Mouse (Mus musculus): ENCODE measurements around the gene Srbd1. TPM values are rescaled to one million over a fixed set of nuclear protein-coding genes. Genes with fewer than 3 reads are reported as not detected.

Gene Srbd1
- polyA plus RNA-seq, 1 experiment from 2014 or later = 17.7 TPM

DNA sequence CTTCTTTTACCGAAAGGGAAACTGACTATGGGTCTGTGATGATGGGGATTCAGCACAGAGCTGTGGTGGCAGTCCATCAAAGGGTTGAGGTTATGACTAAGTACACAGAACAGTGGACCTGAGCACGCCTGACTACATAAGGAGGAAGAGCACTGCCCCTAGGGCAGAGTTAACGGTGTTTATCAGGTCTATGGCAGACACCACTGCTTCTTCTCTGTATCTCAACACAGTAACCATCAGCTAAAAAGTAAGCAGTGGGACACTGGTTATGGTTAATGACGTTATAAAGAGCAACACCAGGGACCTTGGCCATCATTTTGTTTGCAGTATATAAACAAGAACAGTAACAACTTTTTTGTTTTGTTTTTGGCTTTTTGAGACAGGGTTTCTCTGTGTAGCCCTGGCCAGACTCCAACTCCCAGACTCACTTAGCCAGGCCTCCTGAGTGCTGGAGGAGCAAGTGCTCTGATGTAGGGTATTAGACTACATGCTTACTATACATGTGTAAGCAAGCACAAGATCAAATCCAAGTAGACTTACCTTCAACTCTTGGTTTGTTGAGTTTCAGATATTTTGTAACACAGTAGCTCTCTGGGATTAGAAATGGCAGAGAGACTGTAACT, 117.3 kb downstream of the Srbd1 start:
- no peak for ATAC-seq
- WGBS = 92% methylated on average over 4 of the region's 4 CpGs

DNA sequence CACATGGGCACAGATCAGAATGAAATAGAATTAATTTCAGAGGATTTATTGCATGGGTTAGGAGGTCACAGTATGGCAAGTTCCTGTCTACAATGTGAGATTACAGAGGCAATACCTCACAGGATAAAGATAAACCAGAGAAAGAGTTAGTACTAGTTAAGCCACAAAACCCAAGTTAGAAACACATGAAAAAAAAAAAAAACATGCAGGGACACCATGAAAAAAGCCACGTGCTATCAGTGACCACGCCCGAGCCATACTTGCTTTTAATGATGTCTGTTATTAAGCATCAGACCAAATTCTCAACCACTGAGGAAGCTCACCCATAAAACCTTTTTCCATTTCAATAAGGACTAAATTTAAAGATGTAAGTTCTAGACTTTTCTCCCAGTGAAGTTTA, 120.4 kb downstream of the Srbd1 start:
- Histone ChIP-seq H3K36me3 (no peaks in the 10 kb centered on the region), H3K4me2 (replicated peaks) (no peak overlapping the region), H3K27ac (no peak overlapping the region), H3K9me3 (peaks cover 4% of the 10 kb centered on the region), H3K27me3 (no peaks in the 10 kb centered on the region), H3K4me3 (replicated peaks) (no peak overlapping the region), H3K4me1 (replicated peaks) (no peaks in the 10 kb centered on the region), H3K9ac (replicated peaks) (no peak overlapping the region)
- ATAC-seq = no peak
- 92% methylated on average over 3 of the region's 3 CpGs for WGBS

More for the DNA sequence above, 117.3 kb downstream of the Srbd1 start:
- no peak overlapping the region for H3K4me2 ChIP-seq (replicated peaks)
- H3K27ac ChIP-seq = no peak overlapping the region
- H3K9me3 ChIP-seq = no peaks in the 10 kb centered on the region
- no peaks in the 10 kb centered on the region for H3K4me1 ChIP-seq (replicated peaks)
- no peak overlapping the region for H3K9ac ChIP-seq (replicated peaks)
- no peak overlapping the region for H3K4me3 ChIP-seq (replicated peaks)
- H3K36me3 ChIP-seq = no peaks in the 10 kb centered on the region
- H3K27me3 ChIP-seq = no peaks in the 10 kb centered on the region

DNA sequence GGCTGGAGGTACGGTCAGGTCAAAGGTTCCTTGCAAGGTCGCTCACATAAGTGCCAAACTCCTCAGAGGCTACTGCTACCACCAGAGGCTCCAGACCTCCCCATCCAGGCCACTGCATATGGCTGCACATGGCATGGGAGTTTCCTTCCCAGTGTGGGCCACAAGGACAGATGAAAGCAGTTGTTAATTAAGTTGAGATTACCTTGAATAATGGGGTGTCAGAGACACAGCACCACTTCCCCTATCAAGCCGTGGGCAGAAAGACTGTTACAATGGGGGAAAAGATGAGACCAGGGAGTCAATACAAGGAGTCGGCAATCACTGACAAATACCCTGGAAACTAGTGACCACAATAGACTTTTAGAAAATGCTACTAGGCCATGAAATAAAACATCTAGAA, 122.6 kb downstream of the Srbd1 start:
- Histone ChIP-seq H3K4me2 (replicated peaks) (no peak overlapping the region), H3K9me3 (peaks cover 17% of the 10 kb centered on the region), H3K27ac (no peak overlapping the region), H3K4me3 (replicated peaks) (no peak overlapping the region), H3K36me3 (no peaks in the 10 kb centered on the region), H3K27me3 (no peaks in the 10 kb centered on the region), H3K9ac (replicated peaks) (no peak overlapping the region), H3K4me1 (replicated peaks) (no peaks in the 10 kb centered on the region)
- ATAC-seq = no peak
- WGBS = 59% methylated on average over 4 of the region's 4 CpGs

DNA sequence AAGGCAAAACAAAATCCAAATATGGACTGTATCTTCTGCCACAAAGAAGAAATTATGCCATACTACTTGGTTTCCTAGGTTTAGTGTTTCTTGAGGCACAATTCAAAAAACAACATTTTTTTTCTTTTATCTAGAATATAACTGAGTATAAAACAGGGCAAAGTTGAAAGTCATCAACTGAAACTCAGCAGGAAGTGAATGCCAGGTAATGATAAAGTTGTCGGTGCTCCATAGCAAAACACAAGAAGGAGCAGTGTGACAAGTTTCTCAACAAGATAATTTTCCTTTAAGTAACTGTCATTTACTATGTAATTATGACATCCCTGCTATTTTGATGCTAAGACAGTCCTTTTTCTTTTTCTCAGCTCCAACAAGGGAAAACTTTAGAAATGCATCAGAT, 123.2 kb downstream of the Srbd1 start:
- no peak overlapping the region for H3K4me3 ChIP-seq (replicated peaks)
- H3K27me3 ChIP-seq = no peaks in the 10 kb centered on the region
- peaks cover 17% of the 10 kb centered on the region for H3K9me3 ChIP-seq
- 83% methylated on average over 1 of the region's 1 CpGs for WGBS
- H3K36me3 ChIP-seq = no peaks in the 10 kb centered on the region
- H3K4me1 ChIP-seq (replicated peaks) = no peaks in the 10 kb centered on the region
- no peak overlapping the region for H3K27ac ChIP-seq
- ATAC-seq = no peak
- no peak overlapping the region for H3K9ac ChIP-seq (replicated peaks)
- H3K4me2 ChIP-seq (replicated peaks) = no peak overlapping the region

DNA sequence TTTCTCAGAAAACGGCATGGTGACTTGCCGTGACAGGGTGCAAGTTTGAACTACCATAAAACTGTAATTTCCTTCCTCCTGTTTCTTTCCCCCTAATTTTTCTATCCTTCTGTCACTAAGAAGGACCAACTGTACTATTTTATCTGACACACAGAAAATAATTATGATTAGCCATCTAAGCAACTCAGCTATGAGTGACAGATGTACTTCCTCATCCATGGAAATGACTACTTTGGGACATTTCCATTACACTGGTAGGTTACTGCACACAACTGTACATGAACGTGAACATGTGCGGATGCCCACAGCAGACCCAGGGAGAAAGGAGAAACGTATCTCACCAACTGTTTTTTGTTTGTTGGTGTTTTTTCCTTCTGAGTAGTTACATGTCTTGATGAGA, 123.7 kb downstream of the Srbd1 start:
- Histone ChIP-seq H3K9me3 (peaks cover 17% of the 10 kb centered on the region), H3K4me2 (replicated peaks) (no peak overlapping the region), H3K27me3 (no peaks in the 10 kb centered on the region), H3K9ac (replicated peaks) (no peak overlapping the region), H3K27ac (no peak overlapping the region), H3K4me1 (replicated peaks) (no peaks in the 10 kb centered on the region), H3K4me3 (replicated peaks) (no peak overlapping the region), H3K36me3 (no peaks in the 10 kb centered on the region)
- WGBS = 93% methylated on average over 5 of the region's 5 CpGs
- no peak for ATAC-seq

DNA sequence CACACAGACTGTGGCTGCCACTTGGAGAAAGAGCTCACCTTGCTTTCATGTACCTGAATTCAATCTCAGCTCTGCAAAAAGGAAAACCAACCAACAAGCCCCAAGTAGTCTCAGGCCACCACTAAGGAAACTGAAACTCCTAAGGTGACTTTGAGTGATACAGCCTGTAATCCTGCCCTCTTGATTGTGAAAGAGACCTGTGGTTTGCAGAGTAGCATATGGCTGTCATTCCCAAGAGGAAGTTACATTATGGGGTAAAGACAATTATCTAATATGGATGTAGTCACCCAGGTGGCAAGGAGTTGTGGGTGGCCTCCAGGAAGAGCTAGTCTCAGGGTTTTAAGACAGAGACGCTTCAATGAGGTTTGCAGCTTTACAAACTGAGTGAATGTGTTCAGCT, 125.2 kb downstream of the Srbd1 start:
- 94% methylated on average over 1 of the region's 1 CpGs for WGBS
- Histone ChIP-seq H3K27ac (no peak overlapping the region), H3K4me3 (replicated peaks) (no peak overlapping the region), H3K4me2 (replicated peaks) (no peak overlapping the region), H3K9me3 (peaks cover 17% of the 10 kb centered on the region), H3K9ac (replicated peaks) (no peak overlapping the region), H3K27me3 (no peaks in the 10 kb centered on the region), H3K36me3 (no peaks in the 10 kb centered on the region), H3K4me1 (replicated peaks) (no peaks in the 10 kb centered on the region)
- no peak for ATAC-seq

DNA sequence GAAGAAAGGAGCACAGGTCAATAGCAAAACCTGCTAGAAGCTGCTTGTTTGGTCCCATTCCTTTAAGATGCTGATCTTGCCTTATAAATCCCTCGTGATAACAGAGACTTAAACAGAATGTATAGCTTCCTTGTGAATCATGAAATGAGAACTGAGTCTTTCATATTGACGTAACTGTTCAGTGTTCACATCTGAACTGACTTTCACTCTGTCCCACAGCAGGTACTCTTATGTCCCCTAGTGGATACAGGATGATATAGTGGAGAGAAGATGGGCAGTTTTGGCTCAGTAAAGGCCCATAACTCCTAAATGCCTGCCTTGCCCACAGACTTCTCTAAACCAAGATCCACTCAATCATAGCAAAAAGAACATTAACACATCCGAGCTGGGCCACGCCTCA, 130.7 kb downstream of the Srbd1 start:
- Histone ChIP-seq H3K9ac (replicated peaks) (no peak overlapping the region), H3K4me3 (replicated peaks) (no peak overlapping the region), H3K27ac (no peak overlapping the region), H3K36me3 (no peaks in the 10 kb centered on the region), H3K27me3 (no peaks in the 10 kb centered on the region), H3K9me3 (peaks cover 10% of the 10 kb centered on the region; the same call in 1 of the 2 replicates), H3K4me1 (replicated peaks) (no peaks in the 10 kb centered on the region), H3K4me2 (replicated peaks) (no peak overlapping the region)
- 88% methylated on average over 4 of the region's 4 CpGs for WGBS
- no peak for ATAC-seq

DNA sequence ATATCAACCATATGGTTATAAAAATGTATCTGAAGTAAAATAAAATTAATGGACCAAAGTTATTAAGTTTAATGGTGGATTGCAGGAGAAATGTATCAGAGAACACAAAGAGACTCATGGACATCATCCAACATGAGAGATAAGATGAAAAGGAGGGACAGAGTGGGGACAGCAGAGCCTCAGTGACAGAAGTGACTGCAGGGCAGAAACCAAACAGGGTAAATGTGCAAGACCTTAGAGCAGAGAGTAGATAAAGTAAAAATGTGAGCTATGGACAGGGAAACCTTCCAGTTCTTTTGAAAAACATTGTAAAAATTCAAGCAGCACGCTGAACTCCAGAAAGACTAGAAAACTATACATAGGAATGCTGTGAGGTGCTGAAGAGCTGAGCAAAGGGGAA, 132.4 kb downstream of the Srbd1 start:
- no peak overlapping the region for H3K9ac ChIP-seq (replicated peaks)
- H3K4me1 ChIP-seq (replicated peaks) = peaks cover 4% of the 10 kb centered on the region
- no peak overlapping the region for H3K4me3 ChIP-seq (replicated peaks)
- H3K4me2 ChIP-seq (replicated peaks) = no peak overlapping the region
- H3K36me3 ChIP-seq = no peaks in the 10 kb centered on the region
- H3K27me3 ChIP-seq = no peaks in the 10 kb centered on the region
- H3K27ac ChIP-seq = no peak overlapping the region
- 95% methylated on average over 1 of the region's 1 CpGs for WGBS
- H3K9me3 ChIP-seq = no peaks in the 10 kb centered on the region
- no peak for ATAC-seq

DNA sequence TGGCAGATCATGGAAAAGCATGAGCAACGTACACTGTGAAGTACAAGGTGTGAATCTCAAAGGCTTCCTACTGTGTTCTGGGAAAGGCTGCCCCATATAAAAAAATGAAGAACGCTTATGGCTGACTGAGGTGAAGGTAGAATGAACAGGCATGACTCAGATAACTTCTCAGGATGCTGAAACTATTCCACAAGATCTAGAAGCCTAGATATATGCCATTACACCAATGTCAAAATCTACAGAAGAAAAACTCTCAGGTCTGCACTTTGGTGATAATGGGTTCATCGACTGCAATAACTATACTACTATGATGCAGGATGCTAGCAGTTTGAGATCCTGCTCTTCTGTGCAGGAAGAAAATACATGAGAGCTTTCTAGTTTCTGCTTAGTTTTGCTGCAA, 133.1 kb downstream of the Srbd1 start:
- 88% methylated on average over 3 of the region's 3 CpGs for WGBS
- Histone ChIP-seq H3K36me3 (no peaks in the 10 kb centered on the region), H3K4me3 (replicated peaks) (no peak overlapping the region), H3K9me3 (no peaks in the 10 kb centered on the region), H3K9ac (replicated peaks) (no peak overlapping the region), H3K4me1 (replicated peaks) (peaks cover 4% of the 10 kb centered on the region), H3K4me2 (replicated peaks) (no peak overlapping the region), H3K27ac (no peak overlapping the region), H3K27me3 (no peaks in the 10 kb centered on the region)
- ATAC-seq = no peak

DNA sequence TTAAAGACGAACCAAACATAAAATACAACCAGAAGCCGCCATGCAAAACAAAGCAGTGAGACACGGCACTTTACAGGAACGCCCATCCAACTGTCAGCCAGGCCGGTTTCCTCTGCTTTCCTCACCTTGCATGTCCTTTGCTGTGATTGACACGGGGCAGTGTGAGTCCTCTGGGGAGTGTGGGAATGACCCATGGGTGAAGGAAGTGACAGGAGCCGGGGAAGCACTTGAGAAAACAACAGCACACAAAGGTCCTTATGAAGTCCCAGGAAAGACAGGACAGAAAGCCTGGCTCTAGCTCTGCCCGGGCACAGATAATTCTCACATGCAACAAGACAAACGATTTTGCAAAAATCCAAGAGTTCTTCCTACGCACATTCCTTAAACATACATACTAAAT, 136.6 kb downstream of the Srbd1 start:
- ATAC-seq = no peak
- H3K4me2 ChIP-seq (replicated peaks) = no peak overlapping the region
- H3K4me3 ChIP-seq (replicated peaks) = no peak overlapping the region
- H3K9me3 ChIP-seq = no peaks in the 10 kb centered on the region
- no peak overlapping the region for H3K27ac ChIP-seq
- no peaks in the 10 kb centered on the region for H3K36me3 ChIP-seq
- WGBS = 75% methylated on average over 10 of the region's 10 CpGs
- H3K27me3 ChIP-seq = no peaks in the 10 kb centered on the region
- H3K4me1 ChIP-seq (replicated peaks) = peaks cover 4% of the 10 kb centered on the region
- H3K9ac ChIP-seq (replicated peaks) = no peak overlapping the region

DNA sequence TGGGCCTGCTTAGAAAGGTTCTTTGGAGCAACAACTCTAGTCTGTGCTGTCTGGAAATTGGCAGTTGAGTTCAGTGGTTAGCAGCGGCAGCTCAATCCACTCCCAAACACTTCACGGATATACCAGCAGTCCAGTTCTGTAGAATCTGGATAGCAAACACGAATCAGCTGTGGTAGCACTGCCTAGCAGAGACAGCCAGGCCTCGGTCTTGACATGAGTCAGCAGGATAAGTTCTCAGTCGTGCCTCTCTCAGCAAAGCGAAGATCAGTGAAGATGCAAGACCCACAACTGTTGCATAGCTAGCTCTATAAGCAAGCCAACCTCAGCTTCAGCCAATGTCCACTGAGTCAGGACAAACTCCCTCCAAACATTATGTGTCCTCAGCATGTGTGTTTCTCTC, 142.9 kb downstream of the Srbd1 start:
- no peak for ATAC-seq
- Histone ChIP-seq H3K9ac (replicated peaks) (no peak overlapping the region), H3K4me2 (replicated peaks) (no peak overlapping the region), H3K4me3 (replicated peaks) (no peak overlapping the region), H3K27ac (no peak overlapping the region), H3K4me1 (replicated peaks) (no peaks in the 10 kb centered on the region), H3K9me3 (no peaks in the 10 kb centered on the region; the same call in 1 of the 2 replicates), H3K27me3 (no peaks in the 10 kb centered on the region), H3K36me3 (peaks cover 12% of the 10 kb centered on the region)
- 98% methylated on average over 6 of the region's 6 CpGs for WGBS

DNA sequence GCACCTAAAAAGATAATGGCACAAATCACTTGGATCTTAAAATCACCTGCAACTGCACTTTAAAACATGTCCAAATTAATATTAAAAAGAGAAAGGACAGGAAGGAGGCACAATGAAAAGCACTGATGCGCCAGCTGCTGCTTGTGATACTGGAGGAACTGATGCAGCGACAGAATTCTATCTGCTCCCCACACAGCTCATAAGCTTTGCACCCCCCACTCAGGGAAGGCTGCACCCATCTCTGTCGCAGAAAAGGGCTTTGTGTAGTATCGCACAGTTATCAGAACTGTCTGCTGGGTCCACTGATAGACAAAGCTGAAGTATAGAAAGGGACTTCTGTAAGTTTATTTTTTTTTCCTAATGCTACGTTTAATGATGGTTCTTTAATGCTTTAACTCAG, 143.3 kb downstream of the Srbd1 start:
- H3K36me3 ChIP-seq = peaks cover 16% of the 10 kb centered on the region
- no peaks in the 10 kb centered on the region for H3K27me3 ChIP-seq
- no peaks in the 10 kb centered on the region for H3K4me1 ChIP-seq (replicated peaks)
- no peak overlapping the region for H3K27ac ChIP-seq
- ATAC-seq = no peak
- H3K4me3 ChIP-seq (replicated peaks) = no peak overlapping the region
- peaks cover 3% of the 10 kb centered on the region; the same call in 1 of the 2 replicates for H3K9me3 ChIP-seq
- WGBS = 90% methylated on average over 5 of the region's 5 CpGs
- H3K9ac ChIP-seq (replicated peaks) = no peak overlapping the region
- H3K4me2 ChIP-seq (replicated peaks) = no peak overlapping the region

DNA sequence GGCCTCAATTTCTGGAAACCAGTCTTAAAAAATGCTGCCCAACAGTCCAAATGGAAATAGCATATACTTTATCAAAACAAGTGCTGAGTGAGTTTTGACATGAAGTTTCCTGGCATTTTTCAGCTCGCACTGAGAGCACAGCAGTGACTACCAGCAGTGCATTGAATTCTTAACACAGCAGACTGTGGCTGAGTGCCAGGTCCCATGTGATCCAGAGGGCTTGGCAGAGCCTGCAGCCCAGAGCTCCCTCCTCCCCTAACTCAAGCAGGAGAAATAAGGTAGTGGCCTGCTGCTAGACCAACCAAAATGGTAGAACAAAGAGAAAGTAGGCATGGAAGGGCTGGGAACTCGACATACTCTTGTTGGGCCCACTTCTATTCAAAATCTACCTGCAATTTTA, 149.2 kb downstream of the Srbd1 start:
- ATAC-seq = 0 out of 2 replicates have a peak, but pooled peaks have one; percentile 48
- H3K4me3 ChIP-seq (replicated peaks) = no peak overlapping the region
- no peaks in the 10 kb centered on the region for H3K4me1 ChIP-seq (replicated peaks)
- 80% methylated on average over 2 of the region's 2 CpGs for WGBS
- no peak overlapping the region for H3K27ac ChIP-seq
- H3K4me2 ChIP-seq (replicated peaks) = no peak overlapping the region
- peaks cover 3% of the 10 kb centered on the region; the same call in 1 of the 2 replicates for H3K9me3 ChIP-seq
- H3K36me3 ChIP-seq = peaks cover 18% of the 10 kb centered on the region
- H3K9ac ChIP-seq (replicated peaks) = no peak overlapping the region
- H3K27me3 ChIP-seq = no peaks in the 10 kb centered on the region
